Mouse (Mus musculus): ENCODE measurements around the gene C1qtnf4. TPM values are rescaled to one million over a fixed set of nuclear protein-coding genes. Genes with fewer than 3 reads are reported as not detected.

Gene C1qtnf4
- 172 and 186 TPM in 2 replicates for polyA plus RNA-seq (2012; rRNA removed)

DNA sequence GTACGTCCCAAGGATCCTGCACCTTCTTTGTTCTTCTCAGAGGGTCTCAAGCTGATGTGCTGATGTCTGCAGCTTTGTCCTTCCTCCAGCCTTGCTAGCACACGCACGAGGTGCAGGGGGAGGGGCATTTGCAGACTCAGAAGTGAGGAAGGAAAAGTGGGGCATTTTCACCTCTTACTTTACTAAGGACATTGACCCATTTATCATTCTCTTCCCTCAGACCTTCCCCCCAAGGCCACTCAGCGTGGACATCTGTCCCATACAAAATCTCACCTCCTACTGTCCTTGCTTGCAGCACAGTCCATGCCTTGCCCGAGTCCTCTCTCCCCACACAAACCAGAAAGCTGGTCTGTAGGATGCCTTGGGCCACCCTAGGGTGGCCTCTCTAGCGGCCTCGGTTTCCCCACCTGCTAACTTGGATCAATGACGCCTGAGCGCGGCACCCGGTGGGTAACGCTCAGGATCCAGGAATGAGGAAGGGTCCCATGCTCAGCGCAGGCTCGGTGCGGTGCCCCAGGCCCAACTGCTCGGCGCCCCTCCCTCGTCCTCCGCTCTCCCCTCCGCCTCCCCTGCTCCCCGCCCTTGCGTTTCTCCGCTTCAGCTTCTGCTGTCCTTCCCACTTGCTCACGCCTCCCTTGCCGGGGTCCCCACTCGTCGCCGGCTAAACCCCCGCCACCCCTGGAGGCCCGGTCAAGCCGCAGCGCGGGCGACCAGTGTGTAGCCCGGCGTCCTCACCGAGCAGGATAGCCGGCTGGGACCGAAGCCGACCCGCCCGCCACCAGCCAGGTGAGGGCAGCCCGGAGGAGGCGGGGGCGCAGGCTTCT is at the start of gene C1qtnf4:
C1qtnf4 (plus strand) TSS at position 643 of the 824 bp plus-strand sequence.

DNA sequence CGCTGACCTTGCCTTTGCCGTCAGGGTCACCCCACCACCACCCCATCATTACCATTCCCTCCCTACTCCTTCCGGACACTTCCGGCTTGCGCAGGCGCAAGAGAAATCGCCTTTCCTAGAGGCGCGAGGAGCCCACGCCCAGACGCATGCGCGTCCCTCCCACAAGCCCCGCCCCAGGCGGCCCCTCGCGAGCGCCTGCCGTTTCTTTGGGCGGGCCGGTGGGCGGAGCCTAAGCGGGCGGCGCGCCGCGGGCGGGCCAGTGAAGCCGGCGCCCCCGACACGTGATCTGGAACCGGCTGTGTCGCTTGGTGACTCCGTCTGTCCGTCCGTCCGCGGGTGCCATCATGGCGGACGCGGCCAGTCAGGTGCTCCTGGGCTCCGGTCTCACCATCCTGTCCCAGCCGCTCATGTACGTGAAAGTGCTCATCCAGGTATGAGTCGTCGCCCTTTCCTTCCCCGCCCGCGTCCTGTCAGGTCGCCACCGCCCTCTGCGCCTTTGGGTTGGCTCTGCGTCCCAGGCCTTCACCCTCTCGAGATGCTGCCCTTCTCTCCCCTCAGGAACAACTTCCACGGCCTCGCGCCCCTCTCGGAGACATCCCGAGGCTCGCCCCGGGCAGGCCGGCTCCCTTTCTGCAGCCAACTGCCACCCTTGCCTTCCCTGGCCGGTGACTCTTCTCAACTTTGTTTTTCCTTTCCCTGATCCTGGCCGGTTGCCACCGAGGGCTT is 38.5 kb upstream of the C1qtnf4 start, which contains the start of gene Mtch2:
Mtch2 (plus strand) TSS at position 201 of the 726 bp plus-strand sequence.

GRCm38 (mm10) chr2:90904076-90904855 is 18.6 kb downstream of the C1qtnf4 start, which contains the start of the genes Kbtbd4 and Ndufs3:
Kbtbd4 (plus strand) TSS chr2:90904740.
Ndufs3 (minus strand) TSS chr2:90904827.

Other genes with a start within 250 kb of the C1qtnf4 start
- 17.4 and 21.1 TPM in 2 replicates for gene Nup160, start 208.6 kb upstream of the C1qtnf4 start, polyA plus RNA-seq (2012; rRNA removed)
- 93.4 and 106 TPM in 2 replicates for gene Fnbp4, start 140.5 kb upstream of the C1qtnf4 start, polyA plus RNA-seq (2012; rRNA removed)
- 0.61 and 0.71 TPM in 2 replicates for gene Agbl2, start 103.1 kb upstream of the C1qtnf4 start, polyA plus RNA-seq (2012; rRNA removed)
- gene Mtch2, start 38.7 kb upstream of the C1qtnf4 start, polyA plus RNA-seq (2012; rRNA removed) = 157 and 167 TPM in 2 replicates
- 37.4 and 38.9 TPM in 2 replicates for gene Kbtbd4, start 18.9 kb downstream of the C1qtnf4 start, polyA plus RNA-seq (2012; rRNA removed)
- gene Ndufs3, start 19.0 kb downstream of the C1qtnf4 start, polyA plus RNA-seq (2012; rRNA removed) = 162 and 177 TPM in 2 replicates
- 107 and 116 TPM in 2 replicates for gene Celf1, start 54.5 kb downstream of the C1qtnf4 start, polyA plus RNA-seq (2012; rRNA removed)
- 0.47 and 1.6 TPM in 2 replicates for gene Rapsn, start 149.8 kb downstream of the C1qtnf4 start, polyA plus RNA-seq (2012; rRNA removed)
- gene Psmc3, start 168.1 kb downstream of the C1qtnf4 start, polyA plus RNA-seq (2012; rRNA removed) = 177 and 184 TPM in 2 replicates
- 47.5 and 52.9 TPM in 2 replicates for gene Slc39a13, start 184.6 kb downstream of the C1qtnf4 start, polyA plus RNA-seq (2012; rRNA removed)
- 4.8 and 6.0 TPM in 2 replicates for gene Spi1, start 196.5 kb downstream of the C1qtnf4 start, polyA plus RNA-seq (2012; rRNA removed)
- 0.01 and 0.04 TPM in 2 replicates for gene Mybpc3, start 232.3 kb downstream of the C1qtnf4 start, polyA plus RNA-seq (2012; rRNA removed)